Mouse (Mus musculus) right cerebral cortex, adult 2 months (tissue): ENCODE data around the gene Olfr221.
"Not testable (repeated sequence)": the region's sequence is repeated elsewhere in the genome, so short reads cannot be mapped to it uniquely, and the experiment has no call there.

Experiments used
- DNase-seq, 2 experiments: peaks; one replicate each; pipeline ENCODE4 v3.0.0; 2021 to 2022; ENCODE audit warnings: low spot score in 2 of 2

Gene Olfr221

GRCm38 (mm10) chr14:52042359-52042758 lies at the start of gene Olfr221:
Olfr221 (minus strand) TSS chr14:52042459.
- DNase-seq: not testable (repeated sequence)

GRCm38 (mm10) chr14:52083083-52083482 lies 40.8 kb upstream of the Olfr221 start:
- no peak for DNase-seq

DNA sequence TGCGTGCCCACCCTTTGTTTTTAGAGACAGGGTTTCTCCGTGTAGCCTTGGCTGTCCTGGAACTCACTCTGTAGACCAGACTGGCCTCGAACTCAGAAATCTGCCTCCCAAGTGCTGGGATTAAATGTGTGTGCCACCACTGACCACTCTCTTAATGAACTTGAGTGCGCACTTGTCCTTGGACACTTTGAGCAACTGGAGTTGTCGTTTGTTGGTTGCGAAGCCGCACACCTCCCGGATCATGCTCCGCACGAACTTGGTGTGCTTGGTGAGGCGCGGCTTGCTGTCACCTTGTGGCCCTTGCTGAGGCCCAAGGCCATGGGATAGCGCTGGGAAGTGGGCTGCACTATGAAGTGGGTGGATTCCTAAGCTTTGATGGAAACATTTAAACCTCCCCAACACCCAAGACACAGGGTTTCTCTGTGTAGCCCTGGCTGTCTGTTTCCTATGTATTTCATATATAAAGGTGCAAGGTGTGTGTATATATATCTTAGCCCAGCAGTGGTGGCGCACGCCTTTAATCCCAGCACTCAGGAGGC lies 29.4 kb upstream of the Olfr221 start:
- no peak for DNase-seq

GRCm38 (mm10) chr14:52066135-52066534 lies 23.9 kb upstream of the Olfr221 start:
- no peak for DNase-seq

DNA sequence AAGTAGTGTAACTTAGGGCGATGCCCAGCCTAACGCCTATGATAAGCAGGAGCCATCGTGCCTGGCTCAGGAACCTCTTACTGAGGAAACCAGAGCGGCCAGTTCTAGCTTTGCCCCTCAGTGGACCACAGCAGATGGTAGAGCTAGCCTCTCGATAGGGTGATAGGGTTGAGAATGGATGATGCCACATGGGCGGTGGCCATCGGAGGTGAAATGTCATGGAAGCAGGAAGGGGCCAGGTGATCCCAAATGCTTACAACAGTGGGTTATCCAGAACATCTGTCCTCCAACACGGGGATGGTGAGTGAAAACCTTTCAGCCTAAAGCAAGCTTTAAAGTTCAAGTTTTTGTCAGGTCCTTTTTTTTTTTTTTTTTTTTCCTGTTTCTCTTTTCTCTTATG lies 19.5 kb upstream of the Olfr221 start:
- DNase-seq: no peak

DNA sequence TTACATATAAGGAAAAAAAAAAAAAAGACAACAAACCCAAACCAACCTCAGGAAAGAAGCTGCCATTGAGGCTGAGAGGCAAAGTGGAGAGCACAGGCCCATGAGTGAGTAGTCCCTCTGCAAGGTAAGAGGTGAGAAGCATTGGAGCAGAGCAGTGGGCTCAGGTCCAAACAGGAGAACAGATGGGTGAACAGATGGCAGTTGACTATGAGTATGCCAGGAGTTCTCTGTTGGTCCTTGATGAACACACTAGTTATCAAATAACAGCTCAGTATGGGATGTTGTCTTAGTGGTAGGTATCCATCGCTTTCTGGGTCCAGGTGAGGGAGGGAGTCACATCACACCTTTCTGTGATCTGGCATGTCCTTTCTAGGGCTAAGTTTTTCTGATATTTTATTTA lies 18.5 kb upstream of the Olfr221 start:
- DNase-seq: peak in 1 of 2 experiments; percentile 13

DNA sequence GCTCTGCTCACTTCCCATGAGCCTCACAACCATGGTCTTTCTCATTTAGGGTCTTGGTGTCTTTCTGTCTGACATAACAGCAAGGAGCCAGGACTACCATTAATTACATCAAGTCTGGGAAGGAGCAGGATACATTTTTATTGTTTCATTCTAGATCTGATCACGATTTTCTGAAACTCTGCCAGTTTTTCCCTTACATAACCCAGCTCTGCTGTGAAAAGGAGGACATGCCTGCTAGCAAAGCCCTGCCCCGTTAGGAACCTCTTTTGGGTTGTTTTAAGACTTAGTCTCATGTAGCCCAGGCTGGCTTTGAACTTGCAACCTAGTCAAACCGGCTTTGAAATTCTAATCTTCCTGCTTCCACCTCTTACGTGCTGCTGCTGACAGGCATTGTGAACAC lies 17.7 kb upstream of the Olfr221 start:
- no peak for DNase-seq

DNA sequence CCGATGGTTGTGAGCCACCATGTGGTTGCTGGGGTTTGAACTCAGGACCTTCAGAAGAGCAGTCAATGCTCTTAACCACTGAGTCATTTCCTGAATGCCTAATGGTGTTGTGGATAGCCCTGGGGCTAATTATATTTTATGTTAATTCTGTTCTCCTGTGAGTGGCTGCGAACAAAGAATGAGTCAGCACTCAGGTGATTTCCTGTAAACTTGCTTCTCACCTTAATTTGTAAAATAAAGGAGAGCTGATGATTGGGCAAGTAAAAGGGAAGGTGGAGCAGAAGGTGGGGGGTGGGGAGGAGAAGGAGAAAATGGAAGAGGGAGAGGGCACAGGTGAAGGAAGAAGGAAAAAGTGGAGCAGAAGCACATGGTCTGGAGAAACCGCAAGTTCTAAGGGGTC lies 10.5 kb upstream of the Olfr221 start:
- DNase-seq: not testable (repeated sequence)

- DNase-seq: peak in 1 of 2 experiments; percentile 12
Measured at GRCm38 (mm10) chr14:52045966-52046565, 3.8 kb upstream of the Olfr221 start.

DNA sequence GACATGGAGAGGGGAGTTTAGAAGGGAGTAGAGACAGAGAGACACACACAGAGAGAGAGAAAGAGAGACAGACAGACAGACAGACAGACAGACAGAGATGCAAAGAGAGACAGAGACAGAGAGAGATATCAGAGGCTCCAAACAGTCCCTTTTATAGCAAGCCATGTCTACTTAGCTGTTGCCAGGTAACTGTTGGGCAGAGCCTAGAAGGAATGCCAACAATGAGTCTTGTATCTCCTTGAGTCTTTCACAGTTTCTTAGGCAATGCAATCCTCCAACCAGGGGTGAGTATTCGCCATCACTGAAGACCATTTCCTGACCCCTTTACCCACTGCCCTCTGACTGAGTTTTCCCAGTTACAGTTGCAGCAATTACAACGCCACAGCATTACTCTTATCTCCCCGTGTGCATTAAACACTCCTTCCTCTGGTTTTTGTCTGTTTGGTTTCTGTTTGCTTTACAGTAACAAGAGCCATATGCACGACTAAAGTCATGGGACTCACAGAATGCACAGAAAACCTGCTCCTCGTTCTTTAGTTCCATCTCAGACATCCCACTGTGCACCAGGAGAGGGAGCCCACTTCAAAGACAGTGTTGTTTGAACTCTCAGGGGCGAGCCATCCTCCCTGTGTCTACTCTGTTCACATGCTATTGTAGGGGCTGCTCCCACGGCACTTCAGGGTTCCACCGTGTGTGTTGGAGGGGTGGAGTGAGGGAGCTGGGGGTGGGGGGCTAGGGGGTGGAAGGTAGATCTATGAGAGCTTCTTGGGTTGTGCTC lies 2.8 kb upstream of the Olfr221 start:
- DNase-seq: no peak

- DNase-seq: peak in 1 of 2 experiments; percentile 13
Measured at GRCm38 (mm10) chr14:52043446-52043845, 1.2 kb upstream of the Olfr221 start.

DNA sequence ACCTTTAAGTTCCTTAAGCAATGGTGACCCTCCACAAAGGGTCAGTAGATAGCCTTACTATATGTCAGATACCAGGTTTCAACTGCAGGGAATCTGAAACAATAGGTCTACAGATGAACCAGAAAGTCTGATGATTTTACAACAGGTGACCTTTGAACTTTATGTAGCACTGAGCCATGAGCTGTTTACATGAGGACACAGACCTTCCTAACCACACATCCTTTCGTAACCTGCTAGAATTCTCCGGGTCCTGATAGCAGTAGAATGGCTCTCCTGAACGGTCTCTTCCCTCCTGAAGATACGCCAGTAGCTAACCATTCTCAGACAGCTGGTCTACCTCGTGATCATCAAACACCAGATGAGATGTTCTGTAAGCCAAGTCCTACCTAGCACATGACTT lies 2.9 kb downstream of the Olfr221 start:
- DNase-seq: no peak

- no peak for DNase-seq
Measured at GRCm38 (mm10) chr14:52035926-52036325, 6.3 kb downstream of the Olfr221 start.

- no peak for DNase-seq
Measured at GRCm38 (mm10) chr14:52026342-52026741, 15.9 kb downstream of the Olfr221 start.

- DNase-seq: no peak
Measured at GRCm38 (mm10) chr14:52024133-52024532, 18.1 kb downstream of the Olfr221 start.

DNA sequence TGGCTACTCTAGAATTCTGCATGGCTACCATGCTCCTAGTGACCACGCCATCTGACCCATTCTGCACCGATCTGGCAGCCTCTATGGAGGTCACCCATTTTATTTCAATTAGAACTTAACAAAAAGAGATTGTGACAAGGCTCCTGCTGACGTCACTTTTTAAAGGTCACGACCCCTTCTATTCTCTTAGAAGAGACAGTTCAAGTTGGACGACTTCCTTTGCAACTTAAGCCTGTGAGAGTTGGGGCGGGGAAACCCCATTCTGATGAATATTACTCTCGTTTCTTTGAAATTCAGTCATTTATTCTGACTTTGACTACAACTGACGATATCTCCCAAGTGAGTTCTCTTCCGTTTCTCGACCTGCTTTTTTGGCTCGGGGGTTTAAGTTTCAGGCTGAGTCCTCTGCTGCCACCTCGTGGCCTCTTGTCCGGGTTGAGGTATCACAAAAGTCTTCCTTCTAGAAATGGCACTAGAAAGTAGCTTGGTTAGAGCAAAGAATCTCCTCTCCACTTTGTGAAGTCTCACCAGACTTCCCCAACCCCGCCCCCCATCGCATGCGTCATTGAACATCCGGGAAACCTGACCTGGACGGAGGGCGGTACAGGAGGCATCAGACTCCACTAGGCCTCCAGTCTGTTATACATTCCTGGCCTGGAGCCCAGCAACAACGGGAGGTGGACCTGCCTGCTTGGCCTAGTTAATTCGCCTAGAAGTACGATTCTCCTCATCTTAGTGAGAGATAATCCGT lies 19.4 kb downstream of the Olfr221 start:
- DNase-seq: peak; percentile 87 to 89

- no peak for DNase-seq
Measured at GRCm38 (mm10) chr14:52022244-52022708, 20.0 kb downstream of the Olfr221 start.

- DNase-seq: no peak
Measured at GRCm38 (mm10) chr14:52021568-52022212, 20.6 kb downstream of the Olfr221 start.

GRCm38 (mm10) chr14:52021138-52021529 lies 21.1 kb downstream of the Olfr221 start:
- no peak for DNase-seq

DNA sequence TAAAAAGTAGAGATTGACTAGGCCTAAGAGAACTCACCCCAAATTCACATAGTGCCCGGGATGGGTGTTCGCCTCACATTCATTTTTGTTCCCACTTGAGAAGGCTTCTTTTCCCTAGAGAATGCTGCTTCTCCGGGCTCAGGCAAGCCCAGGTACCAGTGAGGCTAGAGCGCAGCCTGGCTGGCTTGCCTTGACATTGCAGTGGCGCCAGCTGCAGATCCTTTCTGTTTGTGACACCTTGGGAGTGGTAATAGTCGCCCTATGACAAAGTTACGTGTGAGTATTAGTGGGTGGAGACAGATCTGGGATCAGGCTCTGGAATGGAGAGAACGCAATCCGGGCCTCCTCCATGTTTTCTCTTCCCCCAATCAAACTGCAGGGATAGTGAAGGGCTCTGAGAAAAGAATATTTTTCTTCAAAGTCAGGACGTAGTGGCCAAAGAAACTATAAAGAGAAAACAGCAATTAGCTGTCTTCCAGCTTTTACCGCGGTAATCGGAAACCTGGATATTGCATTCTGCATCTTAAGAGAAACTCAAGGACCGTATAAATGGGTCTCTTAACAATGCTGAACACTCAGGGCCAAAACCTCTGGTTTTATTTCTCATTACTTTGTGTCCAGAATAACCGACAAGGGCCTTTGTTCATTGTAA lies 21.6 kb downstream of the Olfr221 start, which contains the start of gene Zfp219:
TSS of gene Zfp219 (minus strand) at position 248 of the 652 bp plus-strand sequence.
- peak; percentile 74 to 77 for DNase-seq
